ENCODE assay signal across 11 mouse cellular contexts in the genomic region with DNA sequence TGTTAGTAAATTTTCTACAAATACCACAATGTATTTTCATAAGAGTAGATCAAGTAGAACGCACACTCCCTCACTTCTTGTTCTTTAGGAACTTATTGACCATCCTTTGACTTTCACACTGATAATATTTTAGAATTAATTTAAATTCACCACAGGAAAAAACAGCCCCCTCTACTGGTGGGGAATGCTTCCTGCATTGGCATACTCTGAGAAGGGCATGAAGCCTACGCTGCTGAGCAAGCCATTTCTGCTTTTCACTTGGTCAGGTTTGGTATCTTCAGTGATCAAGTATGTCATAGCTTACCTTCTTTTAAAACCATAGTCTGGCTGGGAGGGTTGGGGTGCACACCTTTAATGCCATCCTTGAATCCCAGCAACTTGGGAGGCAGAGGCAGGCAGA. TPM values are rescaled to one million over a fixed set of nuclear protein-coding genes. Genes with fewer than 3 reads are reported as not detected.
A peak's percentile ranks its signal among the peaks of the same experiment; 100 is the strongest.
DNase-seq lines count a peak whose midpoint lies in the region; ATAC-seq and TF ChIP-seq lines count a peak whose summit lies in the region.
"Had no signal": no experiment of that assay in that cellular context is flagged by ENCODE, and none has a peak within 500 bp of the region (broad histone marks: within the 10 kb centered on the region; RNA-seq: fewer than 3 reads in every experiment).

No protein-coding gene starts in this region.

- H3K27ac ChIP-seq in left cerebral cortex, adult 2 months = no peak overlapping the region
- H3K27ac ChIP-seq in liver, embryonic 14.5 days = no peak overlapping the region
- H3K27ac ChIP-seq in midbrain, embryonic 11.5 days (ENCODE audit: low read depth, low read length) = no peak overlapping the region
- H3K27ac ChIP-seq: liver, embryonic 15.5 days; neural tube, embryonic 12.5 days had no signal

- DNase-seq in cerebellum, adult 9-10 months = peak; percentile 24
- DNase-seq in cerebellum, adult 8-10 months = no peak
- DNase-seq in left cerebral cortex, adult 2 months (ENCODE audit: extremely low spot score in 1 of 2, low spot score in 2 of 2) = no peak
- DNase-seq in left cerebral cortex, postnatal 4 days = no peak
- DNase-seq in G1E (ENCODE audit: low spot score) = no peak
- DNase-seq in liver, embryonic 14.5 days (ENCODE audit: low read depth in 3 of 3, low spot score in 3 of 3) = no peak
- no peak for DNase-seq in left cerebral cortex, postnatal 25 days (ENCODE audit: low spot score in 2 of 2)
- DNase-seq in midbrain, embryonic 11.5 days (ENCODE audit: low spot score, missing footprints) = no peak
- DNase-seq: gastrocnemius, postnatal 14 days had no signal

- WGBS in liver, embryonic 14.5 days (ENCODE audit: insufficient replicate concordance) = 67% methylated on average over 2 of the region's 2 CpGs
- WGBS in midbrain, embryonic 11.5 days = 94% methylated on average over 2 of the region's 2 CpGs

- no peak overlapping the region for H3K4me2 ChIP-seq in liver, embryonic 14.5 days (ENCODE audit: low read depth)
- H3K4me2 ChIP-seq in midbrain, embryonic 11.5 days = no peak overlapping the region
- H3K4me2 ChIP-seq: liver, embryonic 15.5 days; neural tube, embryonic 12.5 days had no signal

- no peak overlapping the region for H3K9ac ChIP-seq in liver, embryonic 14.5 days (replicated peaks)
- H3K9ac ChIP-seq in midbrain, embryonic 11.5 days (ENCODE audit: low read length) = no peak overlapping the region
- H3K9ac ChIP-seq: liver, embryonic 15.5 days; neural tube, embryonic 12.5 days had no signal

- H3K27me3 ChIP-seq in G1E (ENCODE audit: insufficient read depth, low read length) = peaks cover 12% of the 10 kb centered on the region; the same call in 1 of the 2 replicates
- H3K27me3 ChIP-seq in liver, embryonic 14.5 days (ENCODE audit: control insufficient read depth, insufficient read depth, low read length) = peaks cover 28% of the 10 kb centered on the region
- no peaks in the 10 kb centered on the region for H3K27me3 ChIP-seq in midbrain, embryonic 11.5 days (ENCODE audit: control insufficient read depth, insufficient read depth, low read length)
- H3K27me3 ChIP-seq: neural tube, embryonic 12.5 days had no signal

- TF ChIP-seq EP300 in liver, embryonic 14.5 days (IDR thresholded peaks at IDR 0.05; ENCODE audit: low read depth) = no peak

- TF ChIP-seq CTCF in left cerebral cortex, adult 2 months (IDR thresholded peaks at IDR 0.05) = peak; percentile 63
- TF ChIP-seq CTCF in G1E (IDR thresholded peaks at IDR 0.05; ENCODE audit: low read depth, low read length) = 0 out of 2 replicates have a peak, but pooled peaks have one; percentile 15
- TF ChIP-seq CTCF in liver, embryonic 14.5 days (IDR thresholded peaks at IDR 0.05; ENCODE audit: low read depth) = peak; percentile 61

- H3K4me3 ChIP-seq in left cerebral cortex, adult 2 months = no peak overlapping the region
- H3K4me3 ChIP-seq in G1E (ENCODE audit: low read depth, low read length) = no peak overlapping the region
- no peak overlapping the region for H3K4me3 ChIP-seq in liver, embryonic 14.5 days (ENCODE audit: insufficient read depth in 1 of 2, low read depth in 2 of 2, low read length in 2 of 2)
- no peak overlapping the region for H3K4me3 ChIP-seq in midbrain, embryonic 11.5 days (ENCODE audit: low read depth, low read length)
- H3K4me3 ChIP-seq: liver, embryonic 15.5 days; neural tube, embryonic 12.5 days had no signal

- H3K4me1 ChIP-seq in G1E (ENCODE audit: insufficient read depth, low read depth, low read length) = no peaks in the 10 kb centered on the region
- no peaks in the 10 kb centered on the region for H3K4me1 ChIP-seq in liver, embryonic 14.5 days (replicated peaks; ENCODE audit: control insufficient read depth in 2 of 2, insufficient read depth in 2 of 2, low read length in 1 of 2)
- H3K4me1 ChIP-seq in midbrain, embryonic 11.5 days (ENCODE audit: control insufficient read depth, insufficient read depth, low read length) = peaks cover 12% of the 10 kb centered on the region; the same call in 1 of the 2 replicates

- H3K9me3 ChIP-seq in G1E (replicated peaks) = 0 out of 2 replicates have a peak, but pooled peaks cover 3% of the 10 kb centered on the region
- H3K9me3 ChIP-seq in liver, embryonic 14.5 days (ENCODE audit: control insufficient read depth, low read length) = no peaks in the 10 kb centered on the region
- H3K9me3 ChIP-seq in midbrain, embryonic 11.5 days (ENCODE audit: control insufficient read depth, low read length) = no peaks in the 10 kb centered on the region
- H3K9me3 ChIP-seq: liver, embryonic 15.5 days; neural tube, embryonic 12.5 days had no signal

- no peaks in the 10 kb centered on the region for H3K36me3 ChIP-seq in G1E (replicated peaks)
- no peaks in the 10 kb centered on the region for H3K36me3 ChIP-seq in liver, embryonic 14.5 days (replicated peaks; ENCODE audit: control insufficient read depth, insufficient read depth, low read depth)
- H3K36me3 ChIP-seq in midbrain, embryonic 11.5 days (ENCODE audit: control insufficient read depth, insufficient read depth, low read length) = no peaks in the 10 kb centered on the region
- H3K36me3 ChIP-seq: liver, embryonic 15.5 days; neural tube, embryonic 12.5 days had no signal

- no peak for ATAC-seq in G1E (ENCODE audit: extremely low read depth, insufficient number of reproducible peaks, low FRiP score, poor library complexity, severe bottlenecking)
- ATAC-seq in liver, embryonic 14.5 days (ENCODE audit: insufficient read depth) = no peak
- no peak for ATAC-seq in midbrain, embryonic 11.5 days (ENCODE audit: low FRiP score)

- intact Hi-C loops in left cerebral cortex, adult 2 months (cut with DNase I) = loop anchor here (5.0 kb wide), 2 partner anchors 67 to 83 kb away; no protein-coding TSS in a partner anchor
- intact Hi-C loops in left cerebral cortex, postnatal 4 days (cut with DNase I) = no loop called here
- intact Hi-C loops in left cerebral cortex, postnatal 25 days (cut with DNase I) = loop anchor here (5.0 kb wide), 2 partner anchors 73 to 307 kb away; partner anchors contain the start of gene Rnf150

RNA-seq across cellular contexts. Expression of gene Gm10645, which starts 3.7 kb away (rescaled TPM):
- total RNA-seq in left cerebral cortex, adult 2 months (2021) = 1 to 10 TPM; 1.5 to 1.8 TPM
- total RNA-seq in left cerebral cortex, postnatal 4 days (2021) = 1 to 10 TPM; 1.3 to 2.6 TPM
- total RNA-seq in G1E (2014; fragmentation: Nextera tagmentation) (not detected in 2 replicates), G1E (2017) (not detected in 2 replicates)
- polyA plus RNA-seq in G1E (2012) = not detected in 2 replicates
- polyA plus RNA-seq in liver, embryonic 14.5 days (2012; rRNA removed) = 0.09 and 0.12 TPM in 2 replicates
- polyA plus RNA-seq in liver, embryonic 14.5 days (2014; fragmentation: Nextera tagmentation; extraction: Ambion mirVana) = 0.15 TPM in 1 of 2 replicates, not detected in the other
- total RNA-seq in left cerebral cortex, postnatal 25 days (2021) = 1 to 10 TPM; 1.6 to 3.0 TPM
- 5.8 and 6.6 TPM in 2 replicates for polyA plus RNA-seq in midbrain, embryonic 11.5 days (2014; fragmentation: Nextera tagmentation; extraction: Ambion mirVana)
- total RNA-seq: gastrocnemius, postnatal 14 days had no signal

RNA-seq across cellular contexts. Expression of gene Tbc1d9, which starts 4.6 kb away (rescaled TPM):
- total RNA-seq in left cerebral cortex, adult 2 months (2021) = 100 to 1,000 TPM in 1 of 2 experiments, 10 to 100 TPM in 1; 99.1 to 102 TPM
- 100 to 1,000 TPM; 122 to 129 TPM for total RNA-seq in left cerebral cortex, postnatal 4 days (2021)
- total RNA-seq in G1E (2014; fragmentation: Nextera tagmentation) (not detected in 2 replicates), G1E (2017) (0.05 TPM in 1 of 2 replicates, not detected in the other)
- not detected in 2 replicates for polyA plus RNA-seq in G1E (2012)
- polyA plus RNA-seq in liver, embryonic 14.5 days (2012; rRNA removed) = 1.1 and 1.3 TPM in 2 replicates
- polyA plus RNA-seq in liver, embryonic 14.5 days (2014; fragmentation: Nextera tagmentation; extraction: Ambion mirVana) = 0.43 and 0.92 TPM in 2 replicates
- 100 to 1,000 TPM in 1 of 2 experiments, 10 to 100 TPM in 1; 98.7 to 106 TPM for total RNA-seq in left cerebral cortex, postnatal 25 days (2021)
- 11.3 and 11.8 TPM in 2 replicates for polyA plus RNA-seq in midbrain, embryonic 11.5 days (2014; fragmentation: Nextera tagmentation; extraction: Ambion mirVana)

Comparison
In these comparisons a context has a peak if more than half of its experiments do, and no peak if none do; other contexts are left out.
1. RNA of gene Tbc1d9, which starts 4.6 kb away (total RNA-seq): 122 to 129 TPM in left cerebral cortex, postnatal 4 days, 98.7 to 106 TPM in left cerebral cortex, postnatal 25 days and 99.1 to 102 TPM in left cerebral cortex, adult 2 months; 0.05 TPM in G1E; every median in the first group is over 10 times any median in the second.
2. Peak in every context shown above with its lines, with median percentiles within 50 percentile points of each other: CTCF ChIP-seq.